Mouse (Mus musculus) CH12.LX (cell line): ENCODE results near the gene Plod1.

Experiments used
- CTCF ChIP-seq, 2 experiments: IDR thresholded peaks in 1 of 2; conservative IDR thresholded peaks in 1 of 2; 2 replicates each; pipeline ENCODE4 v1.5.1; 2011 to 2012; ENCODE audit warnings: low read depth in 2 of 2, low read length in 2 of 2, improper control_type of control experiment in 1 of 2, inconsistent platforms in 1 of 2, mild to moderate bottlenecking in 1 of 2, moderate library complexity in 1 of 2
- ETS1 ChIP-seq: conservative IDR thresholded peaks from 2 replicates; pipeline ENCODE4 v1.6.1; 2012; ENCODE audit warnings: low read depth, mild to moderate bottlenecking, inconsistent platforms, low read length, improper control_type of control experiment, moderate library complexity
- MAX ChIP-seq: IDR thresholded peaks from 2 replicates; pipeline ENCODE4 v1.6.1; 2011; ENCODE audit warnings: low read length, improper control_type of control experiment
- MYC ChIP-seq: IDR thresholded peaks from 2 replicates; pipeline ENCODE4 v1.6.1; 2011; ENCODE audit warnings: low read depth, mild to moderate bottlenecking, improper control_type of control experiment, low read length
- NELFE ChIP-seq: IDR thresholded peaks from 2 replicates; pipeline ENCODE4 v1.6.1; 2011; ENCODE audit warnings: low read depth, low read length, improper control_type of control experiment
- POLR2A ChIP-seq: IDR thresholded peaks from 2 replicates; pipeline ENCODE4 v1.6.1; 2011; ENCODE audit warnings: low read depth, mild to moderate bottlenecking, improper control_type of control experiment, low read length
- ZKSCAN1 ChIP-seq: IDR thresholded peaks from 2 replicates; pipeline ENCODE4 v1.6.1; 2012; ENCODE audit warnings: low read depth, inconsistent platforms, low read length, improper control_type of control experiment, borderline replicate concordance
- ZMIZ1 ChIP-seq: IDR thresholded peaks from 2 replicates; pipeline ENCODE4 v1.6.1; 2012; ENCODE audit warnings: low read depth, mild to moderate bottlenecking, inconsistent platforms, low read length, improper control_type of control experiment

GRCm38 (mm10) chr4:147902906-147903500 lies 33.6 kb downstream of the Plod1 start:
- TF ChIP-seq CTCF (conservative IDR thresholded peaks at IDR 0.05 in 1 of 2, IDR thresholded peaks at IDR 0.05 in 1 of 2; ENCODE audit: low read depth in 2 of 2, low read length in 2 of 2) (no peak), ZKSCAN1 (no peak), POLR2A (no peak), MYC (no peak), ZMIZ1 (no peak), ETS1 (no peak), NELFE (no peak), MAX (no peak)
